Mouse (Mus musculus) macrophage (primary cell): ENCODE measurements at regions not wholly inside any gene's neighbourhood (a gene's known extent, or its start where the extent isn't known, plus 50 kb on each side); places are given as distances from the start of the nearest gene placed in this dataset.

Source experiments
- H3K27ac ChIP-seq: fragments of 350-480 bp; formaldehyde crosslinking; 2 replicates; pipeline ENCODE4 v1.9.0; 2021
- H3K36me3 ChIP-seq: fragments of 350-480 bp; formaldehyde crosslinking; 2 replicates; pipeline ENCODE4 v1.9.0; 2021; ENCODE audit errors: inconsistent target
- H3K4me3 ChIP-seq: fragments of 350-480 bp; formaldehyde crosslinking; 2 replicates; pipeline ENCODE4 v1.9.0; 2021; ENCODE audit errors: inconsistent target
- H3K79me2 ChIP-seq: fragments of 350-480 bp; formaldehyde crosslinking; 2 replicates; pipeline ENCODE4 v1.9.0; 2021; ENCODE audit errors: inconsistent target
- WGBS: methylation state at CpG from one replicate; pipeline ENCODE4 v1.1.7; 2026; ENCODE audit warnings: inconsistent platforms; ENCODE audit not compliant: missing documents; 5-methylcytosine and 5-hydroxymethylcytosine counted together

DNA sequence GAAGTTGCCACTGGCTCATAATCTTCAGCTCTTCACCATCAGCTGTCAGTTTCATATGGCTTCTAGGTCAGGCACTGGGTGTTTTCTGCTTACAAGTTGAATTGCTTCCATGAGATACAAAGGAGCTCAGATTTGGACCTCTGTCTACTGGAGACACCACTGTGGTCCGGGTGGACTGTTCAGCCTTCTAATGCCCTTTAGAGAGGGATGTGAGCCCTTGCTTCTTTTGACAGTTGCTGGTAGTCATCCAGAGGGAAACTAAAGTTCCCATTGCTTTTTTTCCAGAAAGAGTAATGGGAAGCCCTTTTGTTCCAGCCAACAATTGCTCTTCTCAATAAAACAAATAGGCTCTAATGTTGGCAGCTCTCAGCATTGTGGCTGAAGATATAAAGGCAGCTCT lies 103.7 kb upstream of the Tab2 start:
- Histone ChIP-seq H3K79me2 (no peaks in the 10 kb centered on the region), H3K4me3 (no peak overlapping the region), H3K27ac (peak overlapping the region; percentile 70), H3K36me3 (no peaks in the 10 kb centered on the region)
- WGBS, result 94% methylated on average over 1 of the region's 1 CpGs

DNA sequence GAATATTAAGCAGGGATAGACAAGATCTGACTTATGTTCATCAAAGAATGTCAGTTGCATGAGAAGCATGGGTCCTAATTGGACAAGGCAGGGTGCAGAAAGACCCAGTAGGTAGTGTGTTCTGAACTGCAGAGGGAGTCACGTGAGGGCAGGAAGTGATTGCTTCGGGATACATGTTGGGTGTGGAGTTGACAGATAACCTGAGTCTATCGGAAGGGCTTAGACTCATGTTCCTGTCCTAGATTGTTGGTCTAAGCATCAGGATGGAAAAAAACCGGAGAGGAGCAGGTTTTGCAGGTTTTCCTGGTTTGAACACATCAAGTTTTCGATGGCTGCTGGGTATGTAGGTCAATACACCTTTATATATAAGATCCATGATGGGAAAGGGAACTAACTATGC lies 101.8 kb upstream of the Tab2 start:
- no peak overlapping the region for H3K27ac ChIP-seq
- 91% methylated on average over 5 of the region's 5 CpGs for WGBS
- no peaks in the 10 kb centered on the region for H3K79me2 ChIP-seq
- no peaks in the 10 kb centered on the region for H3K36me3 ChIP-seq
- H3K4me3 ChIP-seq, result no peak overlapping the region

DNA sequence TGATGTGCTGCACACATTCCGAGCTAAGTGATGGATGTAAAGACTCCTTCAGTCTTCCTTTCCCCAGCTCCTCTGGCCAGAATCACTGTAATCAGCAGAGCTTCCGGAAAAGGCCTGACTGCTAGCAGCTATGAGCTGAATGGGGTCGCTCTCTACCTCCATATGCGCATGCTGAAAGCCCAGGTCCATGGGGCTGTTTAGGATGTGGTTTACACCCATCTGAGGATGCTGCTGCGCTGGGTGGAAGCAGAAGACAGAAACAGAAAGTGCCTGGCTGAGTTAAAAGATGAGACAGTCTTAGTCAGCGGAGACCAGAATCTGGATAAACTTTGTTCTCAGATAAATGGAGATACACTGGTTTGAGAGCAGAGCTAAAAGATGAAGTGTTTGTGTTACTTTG lies 99.3 kb upstream of the Tab2 start:
- Histone ChIP-seq H3K79me2 (no peaks in the 10 kb centered on the region), H3K27ac (no peak overlapping the region), H3K36me3 (no peaks in the 10 kb centered on the region), H3K4me3 (no peak overlapping the region)
- WGBS, result 32% methylated on average over 6 of the region's 6 CpGs

DNA sequence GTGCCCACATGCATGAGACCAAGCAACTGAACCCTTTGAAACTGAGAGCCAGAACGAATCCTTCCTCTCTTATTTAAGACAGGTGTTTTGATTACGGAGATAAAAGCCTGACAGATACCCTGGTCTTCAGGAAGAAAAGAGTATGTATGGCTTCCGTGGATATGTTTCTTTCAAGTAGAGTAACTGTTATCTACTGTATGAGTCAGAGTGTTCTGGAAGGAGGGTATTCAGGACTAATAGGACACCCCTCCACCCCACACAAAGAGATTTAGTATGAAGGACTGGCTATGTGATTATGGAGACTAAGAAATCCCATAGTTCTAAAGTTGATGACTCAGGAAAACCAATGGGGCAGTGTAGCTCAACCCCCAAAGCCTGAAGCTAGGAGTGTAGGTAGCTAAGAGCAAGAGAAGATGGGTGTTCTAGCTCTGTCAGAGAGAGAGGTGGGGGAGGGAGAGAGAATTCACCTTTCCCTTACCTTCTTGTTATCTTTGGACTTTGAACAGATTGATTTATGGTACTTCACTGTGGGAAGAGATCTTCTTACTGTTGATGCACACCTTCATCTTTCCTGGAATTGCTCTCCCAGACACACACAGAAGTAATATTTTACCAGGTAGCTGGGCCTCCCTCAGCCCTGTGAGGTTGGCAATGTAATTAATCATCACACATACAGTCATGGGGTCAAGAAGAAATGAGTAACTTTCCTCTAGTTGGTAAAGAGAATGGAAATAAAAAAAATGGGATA lies 87.6 kb upstream of the Tab2 start:
- H3K79me2 ChIP-seq, result no peaks in the 10 kb centered on the region
- WGBS, result 100% methylated on average over 3 of the region's 3 CpGs
- no peaks in the 10 kb centered on the region for H3K36me3 ChIP-seq
- no peak overlapping the region for H3K27ac ChIP-seq
- H3K4me3 ChIP-seq, result no peak overlapping the region

DNA sequence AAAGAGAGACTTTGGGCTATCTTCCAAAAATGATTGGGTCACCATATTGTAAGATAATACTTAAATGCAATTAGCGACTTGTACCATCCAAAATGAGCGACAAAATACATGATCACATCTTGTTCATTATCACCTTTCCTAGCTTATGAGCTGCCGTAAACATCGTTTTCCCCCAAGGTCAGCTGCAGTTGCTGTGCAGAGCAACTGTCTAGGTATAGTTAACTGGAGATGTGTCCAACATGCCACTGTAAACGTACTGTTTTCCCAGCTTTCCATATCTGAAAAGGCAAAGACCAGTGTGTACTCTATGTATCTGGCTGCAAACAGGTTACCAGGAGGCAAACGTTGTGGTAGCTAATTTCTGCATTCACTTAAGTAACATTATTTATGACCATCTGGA lies 86.3 kb upstream of the Tab2 start:
- Histone ChIP-seq H3K27ac (no peak overlapping the region), H3K79me2 (no peaks in the 10 kb centered on the region)

DNA sequence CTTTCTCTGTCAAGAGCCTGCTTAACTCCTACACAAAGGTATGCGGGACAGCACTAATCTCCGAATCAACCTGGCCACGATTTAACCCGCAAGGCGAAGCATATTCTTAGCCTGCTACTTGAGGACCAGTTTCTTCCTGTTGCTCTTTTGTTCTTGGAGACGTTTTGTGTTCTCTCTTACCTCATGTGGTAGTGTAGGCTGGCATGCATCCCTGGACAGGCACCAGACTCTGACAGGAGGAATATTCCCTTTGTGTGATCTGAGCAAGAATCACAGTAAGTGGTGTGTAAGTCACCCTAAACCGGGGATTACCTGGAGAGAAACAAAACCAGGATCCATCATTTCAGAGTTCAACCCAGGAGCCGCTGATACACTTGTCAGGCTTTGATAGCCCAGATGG lies 85.8 kb upstream of the Tab2 start:
- Histone ChIP-seq H3K27ac (no peak overlapping the region), H3K79me2 (no peaks in the 10 kb centered on the region), H3K36me3 (no peaks in the 10 kb centered on the region), H3K4me3 (no peak overlapping the region)
- 84% methylated on average over 8 of the region's 8 CpGs for WGBS

More for the DNA sequence above, 86.3 kb upstream of the Tab2 start:
- no peak overlapping the region for H3K4me3 ChIP-seq
- 85% methylated on average over 6 of the region's 6 CpGs for WGBS
- H3K36me3 ChIP-seq, result no peaks in the 10 kb centered on the region

DNA sequence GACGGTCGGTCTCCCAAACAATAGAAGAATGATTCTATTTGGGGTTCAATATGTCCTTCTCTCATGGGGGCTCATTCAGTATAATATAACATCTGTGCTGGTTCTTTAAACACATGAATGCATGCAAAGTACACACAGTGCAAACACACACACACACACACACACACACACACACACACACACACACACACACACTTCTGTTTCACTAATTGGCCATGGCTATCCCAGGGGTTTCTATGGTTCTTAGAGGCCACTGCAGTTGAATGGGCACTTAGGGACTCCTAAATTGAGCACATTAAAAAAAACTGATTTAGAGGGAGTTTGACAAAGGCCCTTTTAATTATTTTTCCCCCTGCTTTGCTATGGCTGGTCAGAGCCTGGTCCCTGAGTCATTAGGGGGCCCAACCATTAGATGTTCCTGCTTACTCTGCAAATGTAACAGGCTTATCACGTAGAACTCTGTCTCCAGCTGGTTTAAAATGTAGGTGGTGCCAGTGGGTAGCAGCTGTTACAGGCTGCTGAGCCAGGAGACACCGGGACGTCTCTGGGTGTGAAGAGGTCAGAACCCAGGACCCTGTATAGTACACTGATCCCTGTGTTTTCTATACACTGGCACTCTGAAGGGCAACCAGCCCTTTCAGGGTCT lies 82.1 kb upstream of the Tab2 start:
- Histone ChIP-seq H3K27ac (no peak overlapping the region), H3K36me3 (no peaks in the 10 kb centered on the region), H3K4me3 (no peak overlapping the region), H3K79me2 (no peaks in the 10 kb centered on the region)
- WGBS, result 78% methylated on average over 5 of the region's 5 CpGs

DNA sequence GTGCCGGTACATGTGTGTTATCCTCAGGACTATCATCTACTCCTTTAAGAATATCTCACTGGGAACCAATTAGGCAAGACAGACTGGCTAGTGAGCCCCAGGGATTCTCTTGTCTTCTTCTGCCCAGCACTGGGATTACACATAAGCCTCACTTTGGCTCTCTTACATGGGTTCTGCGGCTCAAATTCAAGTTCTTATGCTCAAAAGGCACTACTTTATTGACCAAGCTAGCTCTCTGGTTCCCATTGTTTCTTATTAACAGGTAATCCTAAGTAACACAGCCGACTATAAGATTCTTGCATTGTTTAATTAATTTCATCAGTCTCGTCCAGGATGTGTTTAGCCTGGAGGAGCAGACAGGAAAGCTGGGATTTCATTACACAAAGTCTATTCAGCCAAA lies 80.3 kb upstream of the Tab2 start:
- Histone ChIP-seq H3K27ac (no peak overlapping the region), H3K79me2 (no peaks in the 10 kb centered on the region), H3K4me3 (no peak overlapping the region), H3K36me3 (no peaks in the 10 kb centered on the region)
- 99% methylated on average over 4 of the region's 4 CpGs for WGBS

DNA sequence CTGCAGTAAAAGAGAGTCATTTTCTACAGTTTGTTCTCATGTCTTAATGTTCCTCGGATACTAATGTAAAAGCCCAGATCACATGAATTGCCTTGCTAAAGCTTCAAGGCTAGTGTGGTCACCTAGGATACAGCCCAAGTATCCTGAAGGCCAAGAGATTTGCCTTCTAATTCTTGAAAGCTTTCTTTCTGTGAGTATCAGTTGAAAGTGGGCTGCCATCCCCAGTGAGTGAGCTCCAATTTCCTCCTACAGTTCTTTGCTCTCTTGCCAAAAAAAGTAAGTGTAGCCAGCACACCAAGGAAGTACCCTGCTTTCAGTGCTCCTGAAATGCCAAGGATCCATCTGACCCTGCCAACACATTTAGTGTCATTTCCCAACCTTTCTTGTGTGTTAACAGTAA lies 79.3 kb upstream of the Tab2 start:
- WGBS, result 86% methylated on average over 1 of the region's 1 CpGs
- no peak overlapping the region for H3K4me3 ChIP-seq
- no peak overlapping the region for H3K27ac ChIP-seq
- H3K36me3 ChIP-seq, result no peaks in the 10 kb centered on the region
- H3K79me2 ChIP-seq, result no peaks in the 10 kb centered on the region

DNA sequence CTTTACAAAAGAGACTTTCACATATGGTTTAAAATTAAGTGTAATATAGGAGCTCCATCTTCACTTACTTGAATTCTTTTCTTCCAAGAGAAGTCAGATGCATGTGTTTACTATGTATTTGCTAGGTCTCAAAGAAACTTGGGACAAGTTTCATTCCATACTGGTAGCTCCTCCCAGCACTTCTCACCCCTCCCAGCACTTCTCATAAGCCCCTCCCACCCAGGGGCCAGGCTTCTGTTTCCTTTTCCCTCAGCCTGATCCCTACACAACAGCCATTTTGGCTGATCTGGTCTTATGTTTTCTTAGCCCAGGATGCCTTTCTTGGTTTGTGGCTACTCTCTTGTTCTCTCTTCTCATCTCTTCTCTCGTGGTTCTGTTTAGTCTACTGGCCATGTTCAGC lies 76.2 kb upstream of the Tab2 start:
- Histone ChIP-seq H3K4me3 (no peak overlapping the region), H3K79me2 (no peaks in the 10 kb centered on the region), H3K36me3 (no peaks in the 10 kb centered on the region), H3K27ac (no peak overlapping the region)
- WGBS, result 79% methylated on average over 1 of the region's 1 CpGs

DNA sequence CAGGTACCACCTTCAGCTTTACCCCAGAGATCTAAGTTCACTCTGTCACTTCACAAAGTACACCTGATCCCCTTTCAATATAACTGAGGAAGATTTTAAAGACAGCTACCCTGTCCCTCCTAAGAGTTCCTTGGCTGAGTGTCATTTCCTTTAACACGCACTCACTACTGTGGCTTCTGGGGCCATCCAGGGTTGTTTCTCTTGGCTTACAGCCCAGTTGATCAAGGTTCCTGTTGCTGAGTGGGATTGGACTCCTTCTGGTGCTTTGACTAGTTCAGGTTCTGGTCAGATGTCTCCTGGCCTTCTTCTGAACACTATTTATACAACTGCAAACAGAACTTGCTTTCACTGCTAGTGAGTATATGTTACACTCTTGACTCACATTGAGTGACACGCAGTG lies 72.8 kb upstream of the Tab2 start:
- Histone ChIP-seq H3K79me2 (no peaks in the 10 kb centered on the region), H3K4me3 (no peak overlapping the region), H3K36me3 (no peaks in the 10 kb centered on the region), H3K27ac (no peak overlapping the region)
- WGBS, result 78% methylated on average over 2 of the region's 2 CpGs

DNA sequence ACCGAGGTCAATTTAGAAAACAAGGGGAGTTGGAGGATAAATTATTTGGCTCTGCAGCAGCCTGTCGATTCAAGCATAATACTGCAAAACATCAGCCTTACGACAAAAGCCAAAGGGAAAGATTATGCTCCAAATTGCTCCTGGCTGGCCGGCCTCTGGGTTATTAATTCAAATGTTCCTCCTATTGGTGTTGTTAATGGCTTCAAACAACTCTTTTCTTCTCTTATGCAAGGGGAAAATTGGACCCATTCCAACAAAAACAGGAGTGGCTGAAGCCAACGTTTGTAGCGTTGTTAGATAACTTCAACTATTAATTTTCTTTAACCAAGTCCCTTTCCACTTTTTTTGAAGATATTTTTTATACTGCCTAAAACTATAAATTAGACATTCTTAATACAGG lies 71.0 kb upstream of the Tab2 start:
- H3K27ac ChIP-seq, result no peak overlapping the region
- H3K36me3 ChIP-seq, result no peaks in the 10 kb centered on the region
- H3K4me3 ChIP-seq, result no peak overlapping the region
- 73% methylated on average over 6 of the region's 6 CpGs for WGBS
- H3K79me2 ChIP-seq, result no peaks in the 10 kb centered on the region

DNA sequence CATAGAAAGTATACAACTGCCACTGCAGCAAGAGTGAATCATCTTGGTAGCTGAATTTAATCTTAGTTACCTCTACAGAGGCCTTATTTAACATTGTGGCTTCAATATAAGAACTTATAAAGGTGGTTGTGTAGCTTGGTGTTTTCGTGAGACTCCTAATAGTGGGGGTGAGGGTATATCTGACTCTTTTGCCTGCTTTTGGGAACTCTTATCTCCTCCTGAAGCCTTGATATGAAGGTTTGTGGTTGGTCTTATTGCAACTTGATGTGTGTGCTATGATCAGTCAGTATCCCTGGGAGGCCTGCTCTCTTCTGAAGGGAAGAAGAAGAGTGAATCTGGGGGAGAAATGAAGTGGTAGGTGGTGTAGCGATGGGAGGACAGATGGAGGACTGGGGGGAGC lies 67.7 kb upstream of the Tab2 start:
- 100% methylated on average over 2 of the region's 2 CpGs for WGBS
- no peak overlapping the region for H3K27ac ChIP-seq
- no peaks in the 10 kb centered on the region for H3K79me2 ChIP-seq
- H3K4me3 ChIP-seq, result no peak overlapping the region
- H3K36me3 ChIP-seq, result no peaks in the 10 kb centered on the region

DNA sequence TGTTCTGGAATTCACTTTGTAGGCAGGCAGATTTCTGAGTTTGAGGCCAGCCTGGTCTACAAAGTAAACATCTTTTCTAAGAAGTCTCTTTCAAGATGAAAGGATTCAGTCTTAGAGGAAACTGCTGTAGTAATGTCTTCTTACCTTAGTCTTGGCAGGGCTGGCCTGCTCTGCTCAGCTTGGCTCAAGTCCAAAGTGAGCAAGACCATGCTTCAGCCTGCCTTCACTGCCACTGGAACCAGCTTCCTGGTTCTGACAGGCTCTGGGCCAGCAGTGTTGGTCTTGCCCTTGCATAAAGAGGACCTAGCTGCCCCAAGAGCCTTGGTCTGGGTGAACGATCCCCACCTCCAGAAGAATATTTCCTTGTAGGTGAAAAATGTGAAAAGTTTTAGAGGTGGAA lies 65.9 kb upstream of the Tab2 start:
- no peaks in the 10 kb centered on the region for H3K79me2 ChIP-seq
- 89% methylated on average over 1 of the region's 1 CpGs for WGBS
- H3K27ac ChIP-seq, result no peak overlapping the region
- no peaks in the 10 kb centered on the region for H3K36me3 ChIP-seq
- no peak overlapping the region for H3K4me3 ChIP-seq

DNA sequence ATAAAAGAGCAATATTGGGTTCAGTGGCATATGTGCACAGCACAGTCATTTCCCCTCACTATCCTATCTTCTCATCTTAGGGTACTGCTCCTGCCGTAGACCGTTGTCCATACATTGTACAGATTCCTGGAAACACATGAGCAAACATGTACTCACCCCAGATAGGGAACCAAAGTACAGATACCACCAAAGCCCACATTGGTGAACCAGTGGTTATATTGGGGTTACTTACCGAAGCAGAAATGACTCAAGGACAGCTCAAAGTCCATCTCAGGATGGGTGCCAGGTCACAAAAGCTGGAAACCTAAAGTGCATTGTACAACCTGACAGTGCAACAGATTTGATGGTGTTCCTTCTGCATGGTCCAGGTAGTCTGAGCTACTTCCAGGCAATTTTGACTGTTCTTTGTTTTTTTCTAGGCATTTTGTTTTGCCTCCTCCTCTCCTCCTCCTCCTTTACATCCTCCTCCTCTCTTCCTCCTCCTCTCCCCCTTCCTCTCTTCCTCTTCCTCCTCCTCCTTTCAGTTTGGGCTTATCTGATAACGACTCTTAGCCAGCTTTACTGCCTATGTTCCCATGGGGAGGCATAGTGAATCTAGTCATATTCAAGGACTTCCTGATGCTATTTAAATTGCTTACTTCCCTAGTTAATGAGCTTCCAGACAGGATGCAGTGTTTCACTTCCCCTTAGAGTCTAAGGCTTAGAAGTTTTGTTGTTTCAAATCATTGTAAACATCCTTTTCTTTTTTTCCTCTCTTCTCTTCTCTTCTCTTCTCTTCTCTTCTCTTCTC lies 65.1 kb upstream of the Tab2 start:
- Histone ChIP-seq H3K36me3 (no peaks in the 10 kb centered on the region), H3K4me3 (no peak overlapping the region), H3K27ac (no peak overlapping the region), H3K79me2 (no peaks in the 10 kb centered on the region)
- WGBS, result 61% methylated on average over 4 of the region's 4 CpGs
